Mouse (Mus musculus): ENCODE results near the gene Nek1.

The Nek1 gene

DNA sequence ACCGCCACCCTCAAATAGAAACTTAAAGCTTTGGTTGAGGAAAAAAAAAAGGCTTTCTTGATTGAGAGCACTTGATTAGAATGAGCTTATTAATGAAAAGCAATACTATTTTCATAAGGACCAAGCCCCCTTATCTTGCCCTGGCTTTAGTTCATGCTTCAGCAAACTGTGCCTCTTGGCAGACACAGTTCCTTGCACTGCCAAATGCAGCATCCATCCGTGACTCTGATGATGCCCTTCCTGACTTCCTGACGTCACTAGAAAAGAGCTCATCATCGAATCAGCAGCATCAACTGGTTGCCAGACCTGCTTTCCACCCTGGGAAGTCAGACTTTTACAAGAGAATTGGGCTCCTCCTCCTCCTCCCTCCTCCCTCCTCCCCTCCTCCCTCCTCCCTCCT lies 157.6 kb downstream of the Nek1 start:
- in situ Hi-C loops (cut with MboI, MseI) = no loop called here

- in situ Hi-C loops (cut with MboI, MseI) = no loop called here
These were observed 163.4 kb downstream of the Nek1 start for GRCm38 (mm10) chr8:61156406-61156805.

DNA sequence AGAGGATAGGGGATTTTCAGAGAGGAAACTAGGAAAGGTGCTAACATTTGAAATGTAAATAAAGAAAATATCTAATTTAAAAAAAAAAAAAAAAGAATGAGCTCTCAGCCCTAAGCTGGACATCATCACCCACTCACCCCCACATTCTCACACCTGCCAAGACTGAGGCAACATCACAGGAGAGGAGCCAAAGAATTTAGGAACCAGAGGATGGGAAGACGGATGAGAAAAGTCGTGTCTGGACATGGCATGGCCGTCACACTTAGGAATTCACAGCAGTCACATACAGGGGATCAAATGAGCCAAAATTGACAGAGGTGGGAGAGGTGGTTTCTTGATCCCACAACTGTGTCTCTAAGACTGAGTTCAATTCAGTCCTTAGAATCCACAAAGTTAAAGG lies 165.5 kb downstream of the Nek1 start:
- in situ Hi-C loops (cut with MboI, MseI) = no loop called here

DNA sequence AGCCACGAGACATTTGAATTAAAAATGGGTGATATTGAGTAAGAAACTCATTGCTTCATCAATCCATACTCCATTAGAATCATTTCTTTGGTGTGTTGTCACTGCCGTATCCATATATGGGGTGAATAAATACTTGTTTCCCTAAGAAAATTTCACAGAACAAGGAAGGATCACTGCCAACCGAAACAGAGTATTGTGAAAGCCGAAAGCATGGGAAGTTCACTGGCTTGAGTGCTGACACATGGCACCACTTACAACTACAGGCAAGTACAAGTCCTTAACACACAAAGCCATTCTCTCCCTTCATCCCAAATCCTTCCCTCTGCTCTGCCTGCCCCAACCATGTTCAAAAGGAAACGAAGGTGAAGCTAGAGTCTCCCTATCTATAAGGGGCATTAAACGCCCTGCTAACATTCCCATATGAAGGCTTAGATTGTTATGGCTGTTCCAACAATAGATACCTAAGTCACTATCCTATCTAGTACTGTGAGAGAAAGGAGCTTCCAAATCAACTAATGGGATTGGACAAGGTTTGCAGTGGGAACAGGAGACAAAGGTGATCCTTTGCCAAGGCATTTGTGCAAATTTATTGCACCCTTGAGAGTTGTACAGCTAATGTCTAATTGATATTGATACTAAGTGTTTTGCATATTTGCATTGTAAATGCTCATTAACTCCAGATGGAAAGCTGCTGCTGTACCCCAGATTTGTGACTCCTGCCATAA lies 168.6 kb downstream of the Nek1 start:
- in situ Hi-C loops (cut with MboI, MseI) = no loop called here

DNA sequence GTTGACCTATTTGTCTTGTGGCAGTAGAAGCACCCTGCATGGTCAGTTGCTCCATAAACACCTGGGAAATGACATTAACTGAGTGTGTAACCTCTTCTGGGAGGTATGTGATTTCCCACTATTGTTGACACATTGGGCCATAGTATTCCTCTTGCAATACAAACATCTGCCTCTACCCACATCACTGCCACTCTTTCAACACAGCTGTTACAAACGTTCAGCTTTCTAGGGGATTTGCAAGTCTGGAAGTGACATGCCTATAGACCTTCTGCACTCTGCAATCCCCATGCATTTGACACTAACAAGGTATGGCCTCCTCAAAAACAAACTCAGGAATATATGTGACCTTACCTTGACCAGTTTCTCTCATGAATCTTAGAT lies 169.2 kb downstream of the Nek1 start:
- in situ Hi-C loops (cut with MboI, MseI) = no loop called here

GRCm38 (mm10) chr8:61171546-61171945 lies 178.6 kb downstream of the Nek1 start:
- in situ Hi-C loops (cut with MboI, MseI) = no loop called here

DNA sequence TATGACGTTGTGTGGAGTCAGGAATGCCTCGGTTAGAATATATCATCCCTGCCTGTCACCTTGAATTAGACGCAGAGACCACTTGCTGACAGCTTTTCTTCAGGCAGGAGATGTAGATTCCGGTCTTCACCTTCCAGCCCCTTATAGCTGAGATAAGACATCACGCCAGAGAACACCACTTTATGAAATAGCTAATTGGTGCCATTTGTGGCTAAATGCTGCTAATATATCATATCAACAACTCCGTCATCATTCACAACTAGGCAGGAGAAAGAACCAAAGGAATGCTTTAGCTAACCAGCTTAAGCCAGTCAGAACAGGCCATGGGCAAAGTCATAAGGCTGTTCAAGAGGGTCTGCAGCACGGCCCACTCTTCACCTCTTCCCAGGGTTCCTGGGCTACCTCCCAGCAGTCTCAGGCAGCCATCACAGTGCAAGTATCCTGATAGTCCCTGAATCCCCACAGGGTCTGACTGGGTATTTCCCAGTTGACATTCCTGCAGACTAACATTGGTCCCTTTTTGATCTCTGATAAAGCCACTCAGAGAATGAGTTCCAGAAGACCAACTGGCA lies 181.0 kb downstream of the Nek1 start:
- in situ Hi-C loops (cut with MboI, MseI) = no loop called here

GRCm38 (mm10) chr8:61175876-61176275 lies 182.9 kb downstream of the Nek1 start:
- in situ Hi-C loops (cut with MboI, MseI) = no loop called here

DNA sequence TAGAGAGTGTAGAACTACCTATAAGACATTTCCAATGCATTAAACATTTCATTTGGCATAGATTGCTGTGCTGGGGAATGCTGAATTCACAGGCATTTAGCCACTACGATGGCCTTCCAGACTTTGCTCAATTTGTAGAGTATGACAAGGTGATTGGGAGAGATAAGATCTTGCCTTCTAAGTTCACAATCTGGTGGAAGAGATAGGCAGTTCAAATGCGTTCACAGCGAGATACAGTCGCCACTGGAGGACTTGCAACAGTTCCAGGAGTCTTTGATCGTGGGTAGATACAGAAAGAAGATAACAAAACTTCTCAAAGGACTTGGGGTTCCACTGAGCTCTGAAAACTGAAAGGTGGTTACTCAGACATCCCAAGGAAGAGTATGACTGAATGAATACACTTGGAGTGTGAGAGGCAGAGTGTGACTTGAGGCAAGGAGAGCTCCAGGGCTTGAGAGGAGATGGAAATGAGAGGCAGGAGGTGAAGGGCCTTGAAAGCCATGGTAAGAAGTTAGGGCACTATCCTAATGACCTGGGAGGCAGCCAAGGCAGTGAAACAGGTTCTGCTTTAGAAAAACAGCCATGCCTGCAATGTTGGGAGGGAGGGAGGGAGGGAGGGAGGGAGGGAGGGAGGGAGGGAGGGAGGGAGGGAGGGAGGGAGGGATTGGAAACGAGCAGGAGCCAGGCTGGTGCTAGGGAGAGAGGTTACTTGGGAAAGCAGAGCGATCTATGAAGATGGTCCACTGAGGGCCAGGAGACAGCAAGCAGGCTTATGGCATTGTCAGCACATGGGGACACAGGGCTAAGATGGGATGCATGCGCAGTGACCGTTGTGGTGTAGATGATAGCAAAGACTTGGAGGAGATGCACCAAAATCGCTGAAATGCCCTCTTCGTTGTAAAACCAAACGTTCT lies 184.9 kb downstream of the Nek1 start:
- in situ Hi-C loops (cut with MboI, MseI) = no loop called here

DNA sequence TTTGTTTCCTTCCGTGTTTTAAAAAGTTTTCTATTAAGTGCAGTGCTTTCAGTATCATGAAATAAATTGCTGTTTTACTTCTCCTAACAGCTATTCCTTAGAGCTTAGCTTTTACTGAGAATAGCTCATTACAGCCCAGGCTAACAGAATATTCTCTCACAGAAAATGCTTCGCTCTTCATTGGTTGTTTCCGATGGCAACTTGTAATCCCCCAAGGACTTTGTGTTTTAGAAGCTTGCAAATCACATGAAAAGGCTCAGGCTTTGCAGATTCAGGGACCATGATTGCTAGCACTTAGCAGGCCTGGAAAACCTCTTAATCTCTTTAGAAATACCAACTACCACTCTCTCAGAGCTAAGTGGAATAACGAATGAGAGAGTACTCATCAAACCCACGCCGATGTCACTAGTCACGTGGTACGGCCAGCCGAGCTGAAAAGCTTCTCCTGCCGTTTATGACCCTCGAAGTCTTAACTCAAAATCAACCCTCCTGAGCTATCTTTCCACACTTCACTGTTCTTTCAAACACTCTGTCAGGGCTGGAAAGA lies 185.7 kb downstream of the Nek1 start:
- in situ Hi-C loops (cut with MboI, MseI) = no loop called here
